Mouse (Mus musculus): Measurements from ENCODE around the gene C1ql1. TPM values are rescaled to one million over a fixed set of nuclear protein-coding genes. Genes with fewer than 3 reads are reported as not detected.
A peak's percentile ranks its signal among the peaks of the same experiment; 100 is the strongest.
"Not testable (repeated sequence)": the region's sequence is repeated elsewhere in the genome, so short reads cannot be mapped to it uniquely, and the experiment has no call there.

Gene C1ql1
- 0.44 and 0.49 TPM in 2 replicates for polyA plus RNA-seq (2012; rRNA removed)

DNA sequence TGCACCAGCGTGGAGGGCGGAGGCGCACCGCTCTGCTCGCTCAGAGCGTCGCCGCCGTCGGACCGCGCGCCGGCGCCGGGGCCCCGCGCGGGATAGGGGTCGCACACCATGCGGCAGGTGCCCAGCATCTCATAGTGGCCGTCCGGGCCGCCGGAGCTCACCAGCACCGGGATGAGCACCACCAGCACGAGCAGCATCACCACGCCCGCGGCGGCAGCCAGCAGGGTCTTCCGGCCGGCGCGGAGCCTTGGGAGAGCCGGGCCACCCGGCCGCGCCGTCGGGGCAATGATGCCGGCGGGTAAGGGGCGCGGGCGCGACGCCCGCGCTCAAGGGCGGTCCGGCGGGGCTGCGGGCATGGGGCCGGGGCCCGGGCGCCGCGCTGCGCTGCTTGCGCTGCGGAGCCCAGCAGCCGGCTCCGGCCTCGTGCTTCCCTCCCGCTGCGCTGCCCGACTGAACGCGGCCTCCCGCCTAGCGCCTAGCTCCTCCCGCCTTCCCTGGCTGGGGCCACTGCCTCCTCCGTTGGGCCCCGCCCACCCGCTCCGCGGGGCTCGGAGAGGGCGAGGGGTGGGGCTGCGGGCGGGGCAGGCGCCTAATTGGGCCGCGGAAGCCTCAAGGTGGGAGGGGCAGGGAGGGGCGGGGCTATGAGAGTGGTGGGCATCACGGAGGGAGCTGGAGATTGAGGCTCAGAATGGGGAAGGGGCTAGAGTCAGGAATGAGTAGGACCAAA is at the start of gene C1ql1:
Gene C1ql1 (minus strand): TSS at position 424 of the 727 bp plus-strand sequence.
- DNase-seq (ENCODE audit: low spot score), result peak; percentile 71

DNA sequence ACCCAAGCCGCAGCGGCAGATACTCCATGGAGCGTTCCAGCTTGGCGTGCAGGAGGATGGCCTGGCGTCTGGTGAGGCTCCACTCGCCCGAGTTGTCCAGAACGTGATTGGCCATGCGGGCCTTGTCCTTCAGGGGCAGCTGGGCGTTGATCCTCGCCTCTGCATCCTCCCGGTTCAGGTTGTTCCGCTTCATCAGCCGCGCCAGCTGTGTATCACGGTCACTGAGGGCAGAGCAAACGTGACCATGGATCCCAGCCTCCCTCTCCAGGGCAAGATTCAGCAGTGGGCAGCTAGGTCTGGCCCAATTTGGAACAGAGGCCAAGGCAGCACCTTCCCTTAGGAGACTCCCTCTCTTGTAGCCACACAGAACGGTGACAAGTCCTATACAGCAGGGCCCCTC is 48.5 kb upstream of the C1ql1 start:
- no peak for DNase-seq (ENCODE audit: low spot score)

DNA sequence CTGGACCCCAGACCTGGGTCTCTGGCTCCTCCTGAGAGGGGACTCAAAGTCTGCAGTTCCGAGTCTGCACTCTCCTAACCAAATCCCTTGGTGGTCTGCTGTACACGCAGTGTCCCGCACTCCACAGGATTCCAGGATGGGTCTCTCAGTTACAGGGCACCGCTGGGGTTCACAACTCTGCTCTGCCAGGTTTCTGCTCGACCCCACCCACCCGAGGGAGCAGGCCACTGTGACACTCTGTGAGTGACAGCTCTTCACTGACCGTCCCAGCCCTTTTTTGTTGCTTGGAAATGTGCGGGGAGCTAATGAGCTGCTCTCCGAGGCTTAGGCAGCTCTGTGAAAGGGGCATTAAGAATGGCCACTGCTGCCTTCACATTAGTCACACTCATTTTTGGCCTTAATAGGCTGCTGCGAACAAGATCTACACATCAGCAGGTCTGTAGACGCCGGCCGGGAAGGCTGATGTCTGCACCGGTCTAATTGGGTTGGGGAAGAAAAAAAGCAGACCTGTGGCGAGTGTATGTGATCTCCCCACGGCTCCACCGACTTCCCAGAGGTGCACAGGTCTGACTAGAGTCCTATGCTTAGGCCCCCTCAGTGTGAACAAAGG is 47.0 kb upstream of the C1ql1 start:
- DNase-seq (ENCODE audit: low spot score), result no peak

DNA sequence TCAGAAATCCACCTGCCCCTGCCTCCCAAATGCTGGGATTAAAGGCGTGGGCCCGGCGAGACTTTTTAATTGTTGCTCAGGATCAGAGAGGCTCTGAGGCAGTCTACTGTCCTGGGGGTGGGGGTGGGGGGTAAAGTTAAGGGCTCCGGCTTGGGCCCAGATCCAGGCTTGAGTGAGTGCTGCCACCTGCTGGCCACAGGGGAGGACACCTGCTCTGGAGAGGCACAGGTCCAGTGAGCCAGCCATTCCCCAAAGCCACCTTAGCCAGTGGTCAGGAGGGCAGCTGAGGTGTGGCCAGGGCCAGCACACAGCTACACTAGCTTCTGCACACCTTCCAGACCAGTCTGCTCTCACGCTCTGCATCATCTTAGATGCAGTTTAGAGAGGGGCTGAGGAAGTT is 46.5 kb upstream of the C1ql1 start:
- DNase-seq (ENCODE audit: low spot score), result peak; percentile 61

DNA sequence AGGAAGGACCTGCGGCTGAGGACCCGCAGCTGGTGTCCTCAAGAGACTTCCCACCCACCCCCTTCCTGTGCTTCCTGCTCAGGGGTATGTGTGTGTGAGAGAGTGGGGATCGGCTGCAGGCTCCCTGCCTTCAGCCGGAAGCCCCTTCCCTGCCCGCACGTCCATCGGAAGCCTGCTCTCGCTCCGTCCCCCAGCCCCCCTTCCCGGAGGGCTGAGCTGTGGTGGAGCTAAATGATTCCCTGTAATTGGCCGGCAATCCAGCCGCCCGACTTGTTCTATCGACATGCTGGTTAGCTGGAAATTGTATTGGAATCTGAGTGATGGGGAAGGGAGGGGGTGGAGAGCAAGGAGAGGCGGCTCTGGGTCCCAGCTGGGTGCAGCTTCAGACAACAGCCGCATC is 45.2 kb upstream of the C1ql1 start:
- no peak for DNase-seq (ENCODE audit: low spot score)

DNA sequence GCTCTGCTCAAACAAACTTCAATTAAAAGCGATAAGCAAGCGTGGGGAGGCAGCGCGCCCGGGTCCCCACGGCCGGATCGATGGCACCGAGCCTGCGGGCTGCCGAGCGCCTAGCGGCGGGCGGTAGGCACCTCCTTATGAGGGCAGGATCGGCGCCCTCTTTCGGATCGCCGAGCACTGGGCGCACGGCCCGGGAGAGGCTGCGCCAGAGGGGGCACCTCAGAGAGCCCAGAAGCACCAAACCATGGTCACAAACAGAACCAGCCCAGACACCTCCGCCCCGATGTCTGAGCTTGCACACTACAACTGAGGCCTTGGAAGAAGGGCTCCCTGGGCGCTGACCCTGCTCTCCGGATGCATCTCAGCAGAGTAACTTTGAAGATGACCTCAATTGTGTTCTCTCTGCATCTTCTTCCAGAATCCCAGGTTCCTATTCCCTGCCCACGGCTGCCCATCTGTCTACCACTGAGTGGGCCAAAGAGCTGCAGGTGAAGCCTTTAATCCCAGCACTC is 43.7 kb upstream of the C1ql1 start:
- peak; percentile 50 for DNase-seq (ENCODE audit: low spot score)

DNA sequence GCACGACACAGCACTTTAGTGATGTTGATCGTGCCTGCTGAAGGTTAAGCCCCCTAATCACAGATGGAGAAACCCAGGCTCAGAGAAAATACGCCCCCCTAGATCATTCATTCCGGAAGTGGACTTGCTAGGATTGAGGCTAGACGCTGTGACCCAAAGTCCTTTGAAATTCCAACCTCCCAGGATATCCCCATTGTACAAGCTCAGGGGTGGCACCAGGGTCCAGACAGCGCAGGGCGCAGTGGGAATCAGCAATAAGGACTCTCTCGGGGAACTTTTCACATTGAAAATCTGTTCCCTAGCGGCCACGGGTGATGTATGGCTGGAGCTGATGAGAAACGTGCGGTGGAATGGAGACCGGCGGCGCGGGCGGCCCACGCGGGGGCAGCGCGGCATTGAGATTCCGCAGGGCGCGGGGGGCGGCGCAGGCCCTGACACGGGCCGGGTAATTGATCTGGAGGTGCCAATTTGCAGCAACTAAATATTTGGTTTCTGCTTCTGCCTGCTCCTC is 43.2 kb upstream of the C1ql1 start:
- no peak for DNase-seq (ENCODE audit: low spot score)

DNA sequence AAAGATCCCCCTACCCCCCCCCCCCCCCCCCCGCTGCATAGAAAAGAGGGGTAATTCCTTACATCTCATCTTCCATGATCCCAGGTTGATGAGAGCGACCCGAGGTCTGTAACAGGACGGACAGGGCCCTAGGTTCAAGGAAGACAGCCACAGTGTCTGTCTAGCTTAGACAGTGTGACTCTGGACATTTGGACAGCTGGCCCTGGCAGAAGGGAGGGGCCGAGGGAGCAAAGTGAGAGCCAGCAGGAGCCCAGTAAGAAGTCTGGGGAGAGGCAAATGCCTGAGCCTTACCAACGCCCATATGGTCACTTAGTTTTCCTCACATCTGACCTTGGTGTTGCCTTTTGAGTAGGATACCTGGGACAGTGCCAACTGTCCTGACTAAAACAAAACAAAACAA is 38.7 kb upstream of the C1ql1 start:
- no peak for DNase-seq (ENCODE audit: low spot score)

DNA sequence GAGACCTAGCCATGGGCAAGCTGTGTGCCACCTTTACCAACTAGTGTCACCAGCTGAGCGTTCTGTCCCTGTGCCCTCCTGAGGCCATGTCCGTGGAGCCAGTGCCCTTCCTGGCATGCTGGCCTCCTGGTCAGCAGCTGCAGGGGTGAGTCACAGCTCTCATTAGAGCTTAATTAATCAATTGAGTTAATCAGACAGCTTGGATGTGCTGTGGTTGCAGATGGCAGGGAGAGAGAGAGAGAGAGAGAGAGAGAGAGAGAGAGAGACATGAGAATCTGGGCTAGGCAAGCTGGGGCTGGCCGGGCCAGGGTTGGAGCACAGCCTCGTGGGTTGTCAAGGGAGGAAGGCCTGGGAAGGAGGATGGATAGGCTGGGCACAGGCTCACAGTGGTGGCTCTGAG is 38.1 kb upstream of the C1ql1 start:
- no peak for DNase-seq (ENCODE audit: low spot score)

DNA sequence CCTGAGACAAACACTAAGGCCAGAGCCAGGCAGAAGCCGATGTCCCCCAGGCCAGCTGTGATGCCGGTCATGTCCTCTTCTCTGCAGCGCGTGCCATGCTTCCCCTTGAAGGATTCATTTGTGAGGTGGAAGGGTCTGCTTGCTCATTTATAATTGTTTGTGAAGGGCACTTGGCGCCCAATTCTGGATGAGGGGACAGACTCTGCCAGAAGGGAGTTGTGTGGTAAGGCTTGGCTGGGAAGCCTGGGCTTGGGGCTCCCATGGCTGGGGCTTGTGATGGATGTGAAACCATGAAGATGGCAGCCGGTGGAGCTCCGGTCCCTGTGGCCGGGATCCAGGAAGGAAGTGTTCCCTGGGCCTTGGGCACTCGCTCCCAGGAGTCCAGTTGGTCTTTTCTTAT is 37.6 kb upstream of the C1ql1 start:
- DNase-seq (ENCODE audit: low spot score), result no peak

DNA sequence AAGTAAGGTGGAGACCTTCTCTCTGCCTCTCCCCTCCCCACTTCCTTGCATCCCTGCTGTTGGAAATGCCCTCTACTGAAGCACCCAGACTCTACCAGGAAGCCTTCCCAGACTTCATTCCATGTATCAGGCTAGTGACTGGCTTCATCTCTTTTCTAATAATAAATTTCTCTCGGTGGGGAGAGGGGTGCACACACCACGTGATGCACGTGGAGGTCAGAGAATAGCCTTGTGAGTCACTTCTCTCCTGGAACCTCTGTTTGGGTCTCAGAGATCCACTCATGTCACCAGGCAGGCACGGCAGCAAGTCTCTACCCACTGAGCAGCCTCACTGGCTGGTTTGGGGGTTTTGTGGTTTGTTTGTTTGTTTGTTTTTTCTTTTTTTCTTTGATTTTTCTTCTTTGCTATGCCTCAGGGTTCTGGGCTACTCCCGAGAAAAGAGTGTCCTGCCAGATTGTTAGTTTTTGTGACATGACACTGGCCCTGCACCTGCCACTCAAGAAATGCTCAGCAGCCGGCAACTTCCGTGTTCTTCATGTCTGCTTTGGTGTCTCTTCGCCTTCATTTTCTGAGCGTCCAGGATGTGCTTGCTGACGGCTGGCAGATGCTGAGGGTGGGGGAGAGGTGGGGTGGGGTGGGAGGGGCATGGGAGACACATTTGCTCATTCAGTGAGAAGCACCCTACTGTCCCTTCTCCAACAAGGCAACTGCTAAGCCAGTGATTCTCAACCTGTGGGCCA is 34.8 kb upstream of the C1ql1 start:
- DNase-seq (ENCODE audit: low spot score), result no peak

DNA sequence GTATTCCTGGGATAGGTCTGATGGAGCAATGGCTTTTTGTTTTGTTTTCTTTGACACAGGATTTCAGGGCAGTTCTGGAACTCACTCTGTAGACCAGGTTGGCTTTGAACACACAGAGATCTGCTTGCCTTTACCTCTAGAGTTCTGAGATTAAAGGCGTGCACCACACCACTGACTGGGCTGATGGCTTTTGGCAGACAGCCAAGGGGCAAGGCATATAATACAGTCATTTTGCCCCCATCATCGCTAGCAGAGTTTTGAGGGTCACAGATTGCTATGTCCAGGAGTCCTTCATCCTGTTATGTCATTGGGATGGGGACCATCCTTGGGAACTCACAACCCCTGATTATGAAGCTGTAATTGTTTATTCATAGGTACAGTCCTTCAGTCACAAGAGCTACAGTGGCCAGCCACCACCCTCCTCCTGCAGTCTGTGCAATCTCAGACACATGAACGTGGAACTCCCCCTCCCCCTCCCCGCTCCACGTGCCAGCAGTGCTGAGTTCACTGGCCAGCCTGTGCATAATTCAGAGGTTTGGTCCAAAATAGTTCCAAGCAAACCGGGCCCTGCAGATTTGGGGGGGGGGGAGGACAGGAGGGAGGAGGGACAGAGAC is 31.7 kb upstream of the C1ql1 start:
- no peak for DNase-seq (ENCODE audit: low spot score)

DNA sequence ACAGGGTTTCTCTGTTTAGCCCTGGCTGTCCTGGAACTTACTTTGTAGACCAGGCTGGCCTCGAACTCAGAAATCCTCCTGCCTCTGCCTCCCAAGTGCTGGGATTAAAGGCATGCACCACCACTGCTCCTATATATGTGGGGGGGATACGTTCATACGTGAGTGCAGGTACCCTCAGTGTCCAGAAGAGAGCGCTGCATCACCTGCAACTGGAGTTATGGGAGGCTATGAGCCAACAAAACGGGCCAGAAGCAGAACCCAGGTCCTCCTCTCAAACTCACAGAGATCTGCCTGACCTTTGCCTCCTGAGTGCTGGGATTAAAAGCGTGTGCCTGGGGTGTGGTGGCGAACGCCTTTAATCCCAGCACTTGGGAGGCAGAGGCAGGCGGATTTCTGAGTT is 29.5 kb upstream of the C1ql1 start:
- DNase-seq (ENCODE audit: low spot score), result not testable (repeated sequence)

DNA sequence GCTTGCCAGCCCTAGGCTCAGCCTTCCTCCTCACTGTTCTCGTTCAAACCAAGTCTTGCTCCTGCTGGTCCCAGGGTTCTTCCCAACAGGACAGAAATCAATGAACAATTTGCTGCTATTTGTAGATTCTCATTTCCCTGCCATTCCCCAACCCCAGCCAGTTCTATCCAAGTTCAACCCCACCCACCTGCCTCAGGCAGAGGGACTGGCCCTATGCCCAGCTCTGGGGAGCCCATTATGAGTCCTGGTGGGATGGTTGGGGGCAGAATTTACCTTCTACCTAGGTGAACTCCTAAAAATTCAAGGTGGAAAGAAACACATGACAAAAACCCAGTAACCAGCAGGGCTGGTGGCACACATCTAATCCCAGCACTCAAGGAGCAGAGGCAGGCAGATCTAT is 25.8 kb upstream of the C1ql1 start:
- no peak for DNase-seq (ENCODE audit: low spot score)

DNA sequence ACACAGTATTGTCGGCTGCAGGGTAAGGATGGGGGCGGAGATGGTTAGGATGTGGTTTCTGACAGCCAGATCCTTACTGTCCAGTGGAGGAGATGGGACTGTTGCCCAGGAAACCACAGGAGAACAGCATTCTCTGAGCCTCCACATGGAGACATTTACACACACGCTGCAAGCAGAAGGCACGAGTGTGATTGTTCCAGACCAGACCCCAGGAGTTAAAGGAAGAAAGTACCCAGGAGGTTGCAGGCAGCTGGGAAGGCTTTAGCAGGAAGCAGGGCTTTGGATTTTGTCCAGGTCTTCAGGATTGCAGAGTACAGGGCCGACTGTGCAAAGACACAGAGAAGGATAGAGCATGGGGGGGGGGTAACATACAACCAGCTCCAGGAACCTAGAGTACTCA is 25.1 kb upstream of the C1ql1 start:
- no peak for DNase-seq (ENCODE audit: low spot score)

DNA sequence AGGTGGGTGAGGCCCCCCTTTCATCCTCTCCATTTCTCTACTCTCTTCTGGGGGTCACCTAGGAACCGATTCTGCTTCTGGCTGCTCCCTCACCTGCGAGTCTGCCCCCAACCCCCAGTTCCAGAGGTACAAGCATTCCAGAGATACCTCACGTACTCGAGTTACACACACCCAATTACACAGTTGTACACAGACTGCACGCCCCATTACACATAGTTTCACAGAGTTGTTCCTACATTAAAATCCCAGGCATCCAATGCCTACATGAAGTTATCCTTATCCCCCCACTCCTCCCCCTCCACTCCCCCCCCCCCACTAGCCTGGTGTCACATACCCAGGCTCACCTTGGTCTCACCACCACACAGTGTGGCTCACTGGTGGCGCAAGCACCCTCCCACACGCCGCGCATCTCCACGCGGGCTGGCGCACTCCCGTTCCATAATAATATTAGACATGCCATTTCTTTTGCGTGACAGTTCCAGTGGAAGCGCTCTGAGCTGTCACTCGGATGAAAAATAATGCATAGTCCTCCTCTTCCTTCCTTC is 18.1 kb upstream of the C1ql1 start:
- no peak for DNase-seq (ENCODE audit: low spot score)

DNA sequence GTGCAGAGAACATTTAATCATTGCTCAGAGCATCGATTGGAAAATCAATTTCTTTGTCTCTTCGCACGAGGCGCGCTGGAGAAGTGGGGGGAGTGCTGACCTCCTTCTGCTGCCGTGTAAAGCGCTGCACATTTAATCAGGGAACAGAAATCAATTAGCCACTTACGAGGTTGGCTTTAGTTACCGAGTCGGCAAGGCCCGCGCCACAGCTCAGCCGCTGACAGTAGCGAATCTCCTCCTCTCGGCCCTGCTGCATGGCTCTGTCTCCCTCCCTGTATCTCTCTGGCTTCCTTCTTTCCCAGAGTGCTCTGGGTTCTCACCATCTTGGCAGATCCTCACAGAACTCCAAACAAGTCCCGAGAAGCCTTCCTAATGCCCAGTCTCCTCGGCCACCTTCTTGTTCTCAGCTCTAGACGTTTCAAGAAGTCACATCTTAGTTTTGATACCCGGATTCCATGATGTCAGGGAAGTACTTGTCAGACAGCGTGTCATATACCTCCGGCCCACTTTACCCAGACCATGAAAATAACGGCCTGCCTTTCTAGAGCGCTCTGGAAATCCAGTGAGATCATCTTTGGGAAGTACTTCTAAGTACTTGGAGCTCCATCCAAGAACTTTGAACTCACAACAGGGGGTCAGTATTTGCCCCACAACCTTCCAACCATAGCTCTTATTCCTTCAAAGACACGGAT is 17.5 kb upstream of the C1ql1 start:
- DNase-seq (ENCODE audit: low spot score), result no peak

DNA sequence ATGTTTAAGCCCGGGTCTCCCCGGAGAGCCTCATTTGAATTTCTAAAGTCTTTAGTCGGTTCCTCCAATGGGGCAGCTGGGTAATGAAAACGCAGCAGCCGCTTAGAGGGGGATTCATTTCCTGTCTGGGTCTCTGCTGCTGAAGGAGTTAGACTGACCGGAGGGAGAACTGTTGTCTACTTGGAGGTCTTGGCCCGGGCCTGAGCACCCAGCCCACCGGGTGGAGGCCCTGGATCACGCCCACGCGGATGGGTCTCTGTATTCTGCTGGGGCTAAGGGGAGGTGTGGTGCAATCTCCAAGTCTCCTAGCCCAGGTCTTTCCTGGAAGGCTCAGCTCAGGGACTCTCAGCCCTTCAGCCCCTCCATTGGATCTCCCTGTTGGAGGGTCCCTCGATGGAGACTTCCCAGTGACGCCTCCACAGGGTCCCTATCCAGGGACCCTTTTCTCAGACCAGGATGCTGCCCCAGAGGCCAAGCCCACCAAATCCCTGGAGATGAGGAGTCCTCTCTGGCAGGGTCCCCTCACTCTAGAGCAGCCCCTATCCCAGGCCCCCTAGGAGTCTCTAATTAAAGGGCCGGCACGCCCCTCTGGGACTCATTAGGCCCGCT is 16.9 kb upstream of the C1ql1 start:
- no peak for DNase-seq (ENCODE audit: low spot score)

DNA sequence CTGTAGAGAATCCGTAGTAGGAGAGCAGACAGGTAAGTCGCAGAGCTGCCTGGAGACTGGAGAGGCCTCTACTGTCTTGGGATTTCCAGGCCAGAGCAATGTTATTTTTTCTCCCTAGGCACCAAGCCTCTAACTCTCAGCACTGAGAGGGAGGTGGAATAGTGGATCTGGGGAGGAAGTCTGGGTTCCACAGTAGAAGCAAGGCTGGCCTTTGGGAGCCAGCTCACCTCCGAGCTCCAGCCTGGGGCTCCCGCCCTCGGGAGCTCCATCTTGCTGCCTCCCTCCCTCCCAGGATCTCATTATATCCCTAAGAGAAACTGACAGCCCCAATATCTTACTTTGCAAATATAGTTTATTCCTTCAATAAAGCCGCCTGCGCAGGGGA is 16.4 kb upstream of the C1ql1 start:
- DNase-seq (ENCODE audit: low spot score), result no peak

DNA sequence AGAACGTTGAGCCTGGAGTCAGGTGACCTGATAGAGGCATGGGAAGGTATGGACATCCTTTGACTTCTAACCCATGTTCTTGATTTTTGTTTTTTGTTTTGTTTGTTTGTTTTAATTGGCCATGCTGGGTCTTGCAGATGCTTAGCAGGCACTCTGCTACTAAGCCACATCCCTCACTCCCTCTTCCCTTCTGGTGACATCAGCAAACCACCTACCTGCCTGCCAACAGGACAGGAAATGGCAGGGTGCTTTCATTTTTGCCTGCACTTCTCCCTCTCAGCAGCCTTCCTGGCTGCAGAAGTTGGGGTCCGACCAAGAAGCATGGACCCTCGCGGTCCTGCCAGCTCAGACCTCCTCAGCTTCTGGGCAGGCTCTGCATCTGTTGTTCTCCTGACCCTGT is 14.6 kb upstream of the C1ql1 start:
- no peak for DNase-seq (ENCODE audit: low spot score)

DNA sequence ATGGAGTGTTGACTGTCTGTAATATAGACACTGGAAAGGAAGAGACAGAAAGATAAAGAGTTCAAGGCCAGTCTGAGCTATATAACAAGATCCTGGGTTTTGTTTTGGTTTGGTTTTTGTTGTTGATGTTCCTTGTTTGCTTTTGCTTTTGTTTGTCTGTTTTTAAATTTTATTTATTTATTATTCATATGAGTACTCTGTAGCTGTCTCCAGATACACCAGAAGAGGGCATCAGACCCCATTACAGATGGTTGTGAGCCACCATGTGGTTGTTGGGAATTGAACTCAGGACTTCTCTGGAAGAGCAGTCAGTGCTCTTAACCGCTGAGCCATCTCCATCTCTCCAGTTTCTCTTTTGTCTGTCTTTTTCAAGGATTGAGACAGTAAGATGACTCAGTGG is 12.4 kb upstream of the C1ql1 start:
- DNase-seq (ENCODE audit: low spot score), result no peak
